Mouse (Mus musculus): Measurements from ENCODE around the gene Zfp715. TPM values are rescaled to one million over a fixed set of nuclear protein-coding genes. Genes with fewer than 3 reads are reported as not detected.

The Zfp715 gene
- polyA plus RNA-seq, 1 experiment from 2014 or later, result 11.3 TPM

- H3K27ac ChIP-seq, result no peak overlapping the region
- no peak overlapping the region for H3K4me3 ChIP-seq
- WGBS, result 85% methylated on average over 5 of the region's 5 CpGs
These were observed 30.1 kb upstream of the Zfp715 start for GRCm38 (mm10) chr7:43343191-43343590.

GRCm38 (mm10) chr7:43340771-43341170 is 27.7 kb upstream of the Zfp715 start:
- no peak overlapping the region for H3K4me3 ChIP-seq
- no peak for DNase-seq (ENCODE audit: extremely low spot score, low spot score)
- no peaks in the 10 kb centered on the region for H3K36me3 ChIP-seq (replicated peaks)
- 80% methylated on average over 4 of the region's 4 CpGs for WGBS
- H3K27ac ChIP-seq, result no peak overlapping the region
- no peaks in the 10 kb centered on the region for H3K4me1 ChIP-seq
- no peaks in the 10 kb centered on the region for H3K27me3 ChIP-seq (ENCODE audit: poor library complexity, severe bottlenecking)
- no peaks in the 10 kb centered on the region for H3K9me3 ChIP-seq

More at GRCm38 (mm10) chr7:43343191-43343590, 30.1 kb upstream of the Zfp715 start:
- no peak for DNase-seq (ENCODE audit: extremely low spot score, low spot score)
- H3K27me3 ChIP-seq (ENCODE audit: poor library complexity, severe bottlenecking), result no peaks in the 10 kb centered on the region
- H3K4me1 ChIP-seq, result no peaks in the 10 kb centered on the region
- no peaks in the 10 kb centered on the region for H3K36me3 ChIP-seq (replicated peaks)
- H3K9me3 ChIP-seq, result no peaks in the 10 kb centered on the region

GRCm38 (mm10) chr7:43333899-43334298 is 20.8 kb upstream of the Zfp715 start:
- no peaks in the 10 kb centered on the region for H3K9me3 ChIP-seq
- no peak overlapping the region for H3K4me3 ChIP-seq
- H3K27ac ChIP-seq, result no peak overlapping the region
- WGBS, result 77% methylated on average over 2 of the region's 2 CpGs
- H3K4me1 ChIP-seq, result no peaks in the 10 kb centered on the region
- no peaks in the 10 kb centered on the region for H3K27me3 ChIP-seq (ENCODE audit: poor library complexity, severe bottlenecking)
- no peaks in the 10 kb centered on the region for H3K36me3 ChIP-seq (replicated peaks)
- DNase-seq (ENCODE audit: extremely low spot score, low spot score), result no peak

GRCm38 (mm10) chr7:43333203-43333602 is 20.1 kb upstream of the Zfp715 start:
- DNase-seq (ENCODE audit: extremely low spot score, low spot score), result no peak
- no peaks in the 10 kb centered on the region for H3K9me3 ChIP-seq
- H3K27me3 ChIP-seq (ENCODE audit: poor library complexity, severe bottlenecking), result no peaks in the 10 kb centered on the region
- H3K27ac ChIP-seq, result no peak overlapping the region
- H3K4me3 ChIP-seq, result no peak overlapping the region
- no peaks in the 10 kb centered on the region for H3K36me3 ChIP-seq (replicated peaks)
- 50% methylated on average over 5 of the region's 7 CpGs for WGBS
- no peaks in the 10 kb centered on the region for H3K4me1 ChIP-seq

GRCm38 (mm10) chr7:43328101-43328500 is 15.0 kb upstream of the Zfp715 start:
- H3K27ac ChIP-seq, result no peak overlapping the region
- H3K9me3 ChIP-seq, result no peaks in the 10 kb centered on the region
- no peaks in the 10 kb centered on the region for H3K27me3 ChIP-seq (ENCODE audit: poor library complexity, severe bottlenecking)
- no peak for DNase-seq (ENCODE audit: extremely low spot score, low spot score)
- WGBS, result 79% methylated on average over 4 of the region's 4 CpGs
- H3K4me1 ChIP-seq, result no peaks in the 10 kb centered on the region
- H3K4me3 ChIP-seq, result no peak overlapping the region
- H3K36me3 ChIP-seq (replicated peaks), result no peaks in the 10 kb centered on the region

- WGBS, result 56% methylated on average over 10 of the region's 10 CpGs
- no peak overlapping the region for H3K27ac ChIP-seq
These were observed 13.2 kb upstream of the Zfp715 start for GRCm38 (mm10) chr7:43326223-43326780.

GRCm38 (mm10) chr7:43312386-43313012 is 595 bp downstream of the Zfp715 start:
- 2% methylated on average over 32 of the region's 32 CpGs for WGBS
- no peaks in the 10 kb centered on the region for H3K27me3 ChIP-seq (ENCODE audit: poor library complexity, severe bottlenecking)
- H3K27ac ChIP-seq, result peak overlapping the region; percentile 86
- H3K4me3 ChIP-seq, result peak overlapping the region; percentile 85
- peaks cover 31% of the 10 kb centered on the region for H3K36me3 ChIP-seq (replicated peaks)
- peaks cover 17% of the 10 kb centered on the region for H3K4me1 ChIP-seq
- DNase-seq (ENCODE audit: extremely low spot score, low spot score), result no peak
- no peaks in the 10 kb centered on the region for H3K9me3 ChIP-seq

More at GRCm38 (mm10) chr7:43326223-43326780, 13.2 kb upstream of the Zfp715 start:
- no peaks in the 10 kb centered on the region for H3K27me3 ChIP-seq (ENCODE audit: poor library complexity, severe bottlenecking)
- no peaks in the 10 kb centered on the region for H3K36me3 ChIP-seq (replicated peaks)
- no peak overlapping the region for H3K4me3 ChIP-seq
- H3K9me3 ChIP-seq, result no peaks in the 10 kb centered on the region
- no peak for DNase-seq (ENCODE audit: extremely low spot score, low spot score)
- H3K4me1 ChIP-seq, result no peaks in the 10 kb centered on the region

GRCm38 (mm10) chr7:43311632-43312031 is 1.5 kb downstream of the Zfp715 start:
- H3K27me3 ChIP-seq (ENCODE audit: poor library complexity, severe bottlenecking), result no peaks in the 10 kb centered on the region
- no peaks in the 10 kb centered on the region for H3K9me3 ChIP-seq
- peaks cover 39% of the 10 kb centered on the region for H3K36me3 ChIP-seq (replicated peaks)
- DNase-seq (ENCODE audit: extremely low spot score, low spot score), result no peak
- H3K27ac ChIP-seq, result no peak overlapping the region
- WGBS, result 89% methylated on average over 6 of the region's 6 CpGs
- H3K4me3 ChIP-seq, result peak overlapping the region; percentile 85
- peaks cover 17% of the 10 kb centered on the region for H3K4me1 ChIP-seq

GRCm38 (mm10) chr7:43309069-43309468 is 4.0 kb downstream of the Zfp715 start:
- Histone ChIP-seq H3K36me3 (replicated peaks) (peaks cover 61% of the 10 kb centered on the region), H3K9me3 (no peaks in the 10 kb centered on the region), H3K27me3 (ENCODE audit: poor library complexity, severe bottlenecking) (no peaks in the 10 kb centered on the region), H3K27ac (no peak overlapping the region), H3K4me1 (peaks cover 17% of the 10 kb centered on the region), H3K4me3 (no peak overlapping the region)
- whole genome bisulfite sequencing, result 88% methylated on average over 2 of the region's 2 CpGs
- no peak for DNase-seq (ENCODE audit: extremely low spot score, low spot score)

GRCm38 (mm10) chr7:43305235-43305634 is 7.9 kb downstream of the Zfp715 start:
- Histone ChIP-seq H3K4me1 (no peaks in the 10 kb centered on the region), H3K36me3 (replicated peaks) (peaks cover 88% of the 10 kb centered on the region), H3K27ac (no peak overlapping the region), H3K27me3 (ENCODE audit: poor library complexity, severe bottlenecking) (no peaks in the 10 kb centered on the region), H3K9me3 (no peaks in the 10 kb centered on the region), H3K4me3 (no peak overlapping the region)
- no peak for DNase-seq (ENCODE audit: extremely low spot score, low spot score)
- 88% methylated on average over 3 of the region's 3 CpGs for WGBS

GRCm38 (mm10) chr7:43291524-43291923 is 21.6 kb downstream of the Zfp715 start:
- Histone ChIP-seq H3K36me3 (replicated peaks) (peaks cover 11% of the 10 kb centered on the region), H3K4me1 (no peaks in the 10 kb centered on the region), H3K27ac (no peak overlapping the region), H3K27me3 (ENCODE audit: poor library complexity, severe bottlenecking) (no peaks in the 10 kb centered on the region), H3K4me3 (no peak overlapping the region), H3K9me3 (no peaks in the 10 kb centered on the region)
- DNase-seq (ENCODE audit: extremely low spot score, low spot score), result no peak
- WGBS, result 89% methylated on average over 3 of the region's 3 CpGs

GRCm38 (mm10) chr7:43282859-43283595 is 30.1 kb downstream of the Zfp715 start:
- Histone ChIP-seq H3K27me3 (ENCODE audit: poor library complexity, severe bottlenecking) (no peaks in the 10 kb centered on the region), H3K36me3 (replicated peaks) (no peaks in the 10 kb centered on the region), H3K4me1 (no peaks in the 10 kb centered on the region), H3K9me3 (peaks cover 6% of the 10 kb centered on the region; the same call in 1 of the 2 replicates), H3K4me3 (peak overlapping the region; percentile 44), H3K27ac (no peak overlapping the region)
- 12% methylated on average over 18 of the region's 18 CpGs for WGBS
- peak; percentile 61 for DNase-seq (ENCODE audit: extremely low spot score, low spot score)

GRCm38 (mm10) chr7:43282459-43282858 is 30.6 kb downstream of the Zfp715 start:
- H3K9me3 ChIP-seq, result peaks cover 6% of the 10 kb centered on the region; the same call in 1 of the 2 replicates
- WGBS, result 78% methylated on average over 2 of the region's 3 CpGs
- H3K27me3 ChIP-seq (ENCODE audit: poor library complexity, severe bottlenecking), result no peaks in the 10 kb centered on the region
- H3K4me3 ChIP-seq, result no peak overlapping the region
- H3K4me1 ChIP-seq, result no peaks in the 10 kb centered on the region
- no peak for DNase-seq (ENCODE audit: extremely low spot score, low spot score)
- H3K27ac ChIP-seq, result no peak overlapping the region
- no peaks in the 10 kb centered on the region for H3K36me3 ChIP-seq (replicated peaks)

All from forebrain, embryonic 10.5 days (tissue).